Mouse (Mus musculus) MN1 (cell line): Measurements from ENCODE around the gene Aip.
"Not testable (repeated sequence)": the region's sequence is repeated elsewhere in the genome, so short reads cannot be mapped to it uniquely, and the experiment has no call there.

Source experiments
- DNase-seq: peaks from one replicate; pipeline ENCODE4 v3.0.0-alpha.2; 2016; ENCODE audit warnings: low spot score

Gene Aip

GRCm38 (mm10) chr19:4091383-4091782, 34.3 kb downstream of the Aip start:
- no peak for DNase-seq

- DNase-seq = no peak
These were observed 35.2 kb downstream of the Aip start for GRCm38 (mm10) chr19:4090446-4090845.

DNA sequence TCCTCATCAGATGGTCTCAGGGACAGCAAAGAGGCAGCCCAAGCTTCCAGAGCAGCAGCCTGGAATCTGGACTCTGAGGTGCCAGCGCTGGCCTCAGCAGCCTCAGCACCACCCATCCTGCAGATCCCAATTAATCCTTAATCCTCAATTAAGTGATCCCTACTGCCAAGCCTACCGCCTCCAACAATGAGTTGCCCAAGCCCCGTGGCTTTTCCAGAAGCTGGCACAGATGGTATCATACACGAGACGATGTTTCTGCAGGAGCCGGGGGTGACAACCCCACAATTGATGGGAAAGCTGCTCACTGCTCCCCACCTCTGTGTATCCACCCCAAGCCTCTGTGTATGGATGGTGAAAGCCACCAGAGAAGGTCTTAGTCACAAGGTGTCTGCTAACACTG, 36.5 kb downstream of the Aip start:
- DNase-seq = no peak

DNA sequence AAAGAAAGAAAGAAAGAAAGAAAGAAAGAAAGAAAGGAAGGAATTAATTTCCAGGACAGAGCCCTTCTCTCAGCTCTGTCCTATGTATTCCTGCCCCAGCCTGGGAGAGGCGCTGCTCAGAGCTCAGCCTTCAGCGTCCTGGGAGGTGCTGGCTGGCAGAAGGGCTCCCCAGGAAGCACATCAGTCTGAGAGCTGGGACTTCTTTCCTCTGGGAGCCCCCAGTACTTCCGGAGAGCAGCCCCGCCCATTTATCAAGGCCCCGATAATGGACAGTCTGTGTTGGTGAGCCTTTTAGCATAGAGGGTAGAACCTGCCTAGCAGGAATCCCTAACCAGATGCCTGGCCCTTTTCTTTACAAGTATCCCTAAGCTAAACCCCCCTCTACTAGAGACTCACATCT, 37.5 kb downstream of the Aip start:
- no peak for DNase-seq

DNA sequence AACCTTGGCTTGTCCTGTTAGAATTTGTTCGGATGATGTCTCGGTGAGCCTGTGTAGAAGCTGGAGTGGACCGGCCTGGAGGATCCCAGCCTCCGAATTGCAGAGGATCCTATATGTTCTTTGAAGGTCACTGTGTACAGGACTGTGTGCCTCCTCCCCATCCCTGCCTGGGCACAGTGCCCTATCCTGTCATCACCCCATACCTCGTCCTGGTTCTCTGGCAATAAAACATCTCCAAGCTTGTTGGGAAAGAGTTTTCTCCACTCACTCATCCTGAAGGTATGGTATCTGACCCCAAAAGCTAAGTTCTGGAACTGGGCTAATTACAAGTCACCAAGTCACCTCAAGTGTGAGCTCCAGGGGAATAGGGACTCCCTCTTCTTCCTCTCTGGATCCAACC, 38.6 kb downstream of the Aip start:
- no peak for DNase-seq

GRCm38 (mm10) chr19:4086156-4086555, 39.5 kb downstream of the Aip start:
- no peak for DNase-seq

- DNase-seq = no peak
These were observed 40.7 kb downstream of the Aip start for GRCm38 (mm10) chr19:4084984-4085383.

- DNase-seq = no peak
These were observed 41.8 kb downstream of the Aip start for GRCm38 (mm10) chr19:4083826-4084225.

- DNase-seq = no peak
These were observed 42.3 kb downstream of the Aip start for GRCm38 (mm10) chr19:4083316-4083715.

- no peak for DNase-seq
These were observed 43.3 kb downstream of the Aip start for GRCm38 (mm10) chr19:4082219-4082965.

GRCm38 (mm10) chr19:4081394-4081793, 44.3 kb downstream of the Aip start, which contains the start of gene Cabp2:
TSS of gene Cabp2 (plus strand) at chr19:4081578.
- DNase-seq = no peak

- no peak for DNase-seq
These were observed 45.1 kb downstream of the Aip start for GRCm38 (mm10) chr19:4080511-4081009.

DNA sequence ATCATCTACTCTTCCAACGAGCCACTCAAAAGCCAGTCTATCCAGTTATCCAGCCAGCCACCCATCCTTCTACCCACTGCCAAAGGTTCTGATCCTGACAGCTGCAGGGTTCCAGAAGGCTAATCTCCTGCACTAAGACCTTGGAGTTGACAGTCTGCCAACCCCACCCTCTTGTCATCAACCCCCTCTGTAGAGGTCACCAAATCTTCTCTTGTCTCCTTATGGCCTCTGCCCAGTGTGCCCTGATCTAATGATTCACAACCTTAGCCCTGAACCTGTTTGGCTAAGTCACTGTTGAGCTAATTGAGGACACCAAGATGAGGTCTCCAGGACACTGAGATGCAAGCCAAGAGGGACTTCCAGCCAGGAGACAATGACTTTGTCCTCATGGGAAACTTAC, 46.1 kb downstream of the Aip start:
- DNase-seq = no peak

DNA sequence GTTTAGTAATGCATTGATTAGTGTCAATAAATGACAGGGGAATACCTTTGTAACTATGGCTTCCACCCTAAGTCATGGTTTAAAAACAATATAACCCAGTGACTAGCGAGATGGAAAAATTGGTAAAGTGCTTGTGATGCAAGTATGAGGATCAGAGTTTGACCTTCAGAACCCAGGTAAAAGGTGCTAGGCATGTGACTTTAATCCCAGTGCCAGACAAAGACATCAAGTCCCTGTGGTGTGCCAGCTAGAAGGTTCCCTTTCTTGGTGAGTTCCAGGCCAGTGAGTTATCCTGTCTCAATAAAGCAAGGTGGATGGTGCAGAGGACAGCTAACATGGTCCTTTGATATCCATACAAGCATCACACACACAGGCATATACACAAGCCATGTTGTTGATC, 50.1 kb downstream of the Aip start:
- DNase-seq = no peak

GRCm38 (mm10) chr19:4072706-4073424, 52.8 kb downstream of the Aip start:
- no peak for DNase-seq

- DNase-seq = no peak
These were observed 54.3 kb downstream of the Aip start for GRCm38 (mm10) chr19:4071406-4071805.

GRCm38 (mm10) chr19:4070756-4071155, 54.9 kb downstream of the Aip start:
- DNase-seq = no peak

DNA sequence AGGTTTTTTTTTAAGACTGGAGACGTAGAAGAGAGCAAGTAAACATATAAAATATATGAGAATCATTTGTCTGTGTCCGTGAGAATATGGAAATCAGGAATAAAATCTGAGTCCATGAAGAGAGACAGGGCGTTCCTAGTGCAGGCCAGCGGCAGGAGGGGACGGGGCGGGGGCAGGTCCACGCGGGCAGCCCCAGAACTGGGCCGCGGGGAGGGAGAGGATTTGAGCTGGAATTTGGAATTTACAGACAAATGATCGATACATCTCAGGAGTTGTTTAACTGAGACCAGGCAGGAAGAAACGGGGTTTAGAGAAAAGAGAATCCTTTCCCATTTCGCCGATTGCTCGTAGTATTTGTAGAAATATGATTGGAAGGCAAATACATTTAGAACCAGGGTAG, 55.3 kb downstream of the Aip start:
- DNase-seq = no peak

DNA sequence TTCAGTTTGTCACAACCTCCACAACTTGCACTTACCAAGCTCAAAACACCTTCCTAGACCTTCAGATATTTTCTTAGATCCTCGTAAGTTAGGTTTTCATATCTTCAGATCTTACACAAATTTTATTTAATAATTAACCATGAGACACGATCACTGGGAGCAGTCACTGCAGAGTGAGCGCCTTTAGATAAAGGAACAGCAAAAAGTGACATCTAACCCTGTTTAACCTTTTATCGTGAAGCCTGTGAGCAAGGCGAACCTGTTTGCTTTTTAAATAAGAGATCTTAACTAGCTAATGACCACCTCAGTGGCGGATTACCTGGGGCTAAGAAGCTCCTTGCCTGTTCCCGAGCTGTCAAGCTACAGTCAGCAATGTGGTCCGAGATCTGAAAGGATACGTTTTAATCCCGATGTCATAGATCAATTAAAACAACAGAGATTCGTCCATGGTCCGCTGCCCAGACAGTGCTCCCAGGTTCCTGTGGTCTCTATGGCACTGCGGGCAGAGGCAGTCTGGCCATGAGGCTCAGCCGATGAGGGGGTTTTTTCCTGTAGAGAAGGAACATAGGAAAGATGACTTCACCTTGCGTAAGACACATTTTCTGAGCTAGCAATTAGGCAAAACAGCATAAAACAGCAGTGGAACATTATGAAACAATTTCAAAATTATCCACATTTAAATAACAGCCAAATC, 56.8 kb downstream of the Aip start:
- DNase-seq = no peak

GRCm38 (mm10) chr19:4068242-4068641, 57.4 kb downstream of the Aip start:
- not testable (repeated sequence) for DNase-seq

DNA sequence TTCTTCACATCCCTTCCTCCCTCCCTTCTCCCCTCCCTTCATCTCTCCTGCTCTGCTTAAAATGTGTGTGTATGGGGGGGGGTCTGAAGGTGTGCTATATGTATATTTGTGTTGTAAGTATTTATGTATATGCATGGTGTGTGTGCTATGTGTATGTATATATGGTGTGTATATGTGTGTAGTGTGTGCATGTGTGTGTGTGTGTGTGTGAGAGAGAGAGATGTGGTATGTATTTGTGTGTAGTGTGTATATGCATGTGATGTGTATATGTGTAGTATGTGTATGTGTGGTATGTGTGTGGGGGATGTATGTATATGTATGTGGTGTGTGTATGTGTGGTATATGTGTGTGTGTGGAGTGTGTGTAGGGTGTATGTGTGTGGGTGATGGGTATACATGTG, 58.8 kb downstream of the Aip start:
- DNase-seq = no peak

DNA sequence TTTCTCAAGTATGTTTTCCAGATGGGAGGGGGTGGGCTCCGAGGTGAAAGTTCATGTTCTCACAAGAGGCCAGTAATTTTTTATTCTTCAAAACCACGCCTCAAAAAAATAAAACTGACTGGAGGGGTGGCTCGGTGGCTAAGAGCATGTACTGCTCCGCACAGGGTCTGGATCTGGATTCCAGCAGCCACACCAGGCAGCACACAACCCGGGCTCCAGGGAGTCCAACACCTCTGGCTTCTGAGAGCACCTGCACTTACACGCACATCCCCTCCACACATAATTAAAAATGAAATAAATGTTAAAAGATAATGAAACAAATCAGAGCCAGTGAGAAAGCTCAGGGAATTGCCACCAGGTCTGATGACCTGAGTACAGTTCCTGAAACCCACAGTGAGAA, 59.4 kb downstream of the Aip start:
- DNase-seq = no peak

DNA sequence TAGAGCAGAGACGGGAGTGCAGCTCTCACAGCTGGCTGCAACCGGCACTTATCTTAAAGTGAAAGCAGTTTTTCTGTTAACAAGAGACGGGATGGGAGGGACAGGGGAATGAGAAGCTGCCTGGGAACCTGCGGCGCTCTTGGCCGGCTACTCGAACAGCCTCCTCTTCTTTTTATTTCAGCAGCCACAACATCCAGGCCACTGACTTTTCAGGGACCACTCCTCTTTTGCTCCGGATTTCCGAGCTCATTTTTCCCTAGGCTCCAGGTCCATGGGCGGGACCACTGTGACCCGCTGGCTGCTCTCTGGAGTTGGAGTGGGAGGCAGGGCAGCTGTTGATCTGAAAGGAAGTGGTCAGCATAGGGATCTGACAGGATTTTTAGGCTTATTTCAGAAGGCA, 61.2 kb downstream of the Aip start:
- not testable (repeated sequence) for DNase-seq
